Mouse (Mus musculus) stomach, postnatal 0 days (tissue): ENCODE results near the gene Dctn3.

Source experiments
- CTCF ChIP-seq: IDR thresholded peaks from 2 replicates; pipeline ENCODE4 v1.5.1; 2016; ENCODE audit warnings: antibody characterized with exemption, low read depth, mild to moderate bottlenecking, moderate library complexity
- EP300 ChIP-seq: optimal IDR thresholded peaks from 2 replicates; pipeline ENCODE3; 2016; ENCODE audit warnings: antibody characterized with exemption

- TF ChIP-seq EP300 (no peak), CTCF (no peak)
Observed at GRCm38 (mm10) chr4:41673186-41673585, 49.8 kb downstream of the Dctn3 start.
